Mouse (Mus musculus) adrenal gland, adult (tissue): ENCODE measurements around the gene Zfp428.
"Not testable (repeated sequence)": the region's sequence is repeated elsewhere in the genome, so short reads cannot be mapped to it uniquely, and the experiment has no call there.

Experiments used
- DNase-seq, 2 experiments: peaks; one replicate each; pipeline ENCODE4 v3.0.0; 2022 to 2023; ENCODE audit warnings: low spot score in 1 of 2; ENCODE audit not compliant: inconsistent age in 2 of 2

Zfp428 gene

DNA sequence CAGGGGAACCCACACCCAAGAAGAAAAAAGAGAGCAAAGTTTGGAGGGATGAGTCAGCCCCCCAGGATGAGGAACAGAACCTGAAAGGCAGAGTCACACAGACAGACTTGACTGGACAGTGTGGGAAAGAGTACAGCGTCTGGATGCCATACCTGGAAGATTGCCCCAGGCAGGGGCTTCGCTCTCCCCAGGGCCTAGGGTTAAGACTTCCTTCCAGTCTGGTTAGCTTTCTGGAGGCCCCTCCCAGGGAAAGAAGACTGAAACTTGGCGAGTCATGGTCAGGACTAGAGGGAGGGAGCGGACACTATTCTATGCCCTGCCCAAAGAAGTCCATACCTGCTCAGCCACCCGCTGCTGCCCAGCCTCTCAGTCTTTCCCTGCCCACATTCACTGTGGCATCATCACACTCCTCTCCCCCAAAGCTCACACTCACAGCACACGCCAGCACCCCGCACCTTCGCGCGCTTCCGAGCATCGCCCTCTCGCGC lies 25.8 kb upstream of the Zfp428 start:
- no peak for DNase-seq

DNA sequence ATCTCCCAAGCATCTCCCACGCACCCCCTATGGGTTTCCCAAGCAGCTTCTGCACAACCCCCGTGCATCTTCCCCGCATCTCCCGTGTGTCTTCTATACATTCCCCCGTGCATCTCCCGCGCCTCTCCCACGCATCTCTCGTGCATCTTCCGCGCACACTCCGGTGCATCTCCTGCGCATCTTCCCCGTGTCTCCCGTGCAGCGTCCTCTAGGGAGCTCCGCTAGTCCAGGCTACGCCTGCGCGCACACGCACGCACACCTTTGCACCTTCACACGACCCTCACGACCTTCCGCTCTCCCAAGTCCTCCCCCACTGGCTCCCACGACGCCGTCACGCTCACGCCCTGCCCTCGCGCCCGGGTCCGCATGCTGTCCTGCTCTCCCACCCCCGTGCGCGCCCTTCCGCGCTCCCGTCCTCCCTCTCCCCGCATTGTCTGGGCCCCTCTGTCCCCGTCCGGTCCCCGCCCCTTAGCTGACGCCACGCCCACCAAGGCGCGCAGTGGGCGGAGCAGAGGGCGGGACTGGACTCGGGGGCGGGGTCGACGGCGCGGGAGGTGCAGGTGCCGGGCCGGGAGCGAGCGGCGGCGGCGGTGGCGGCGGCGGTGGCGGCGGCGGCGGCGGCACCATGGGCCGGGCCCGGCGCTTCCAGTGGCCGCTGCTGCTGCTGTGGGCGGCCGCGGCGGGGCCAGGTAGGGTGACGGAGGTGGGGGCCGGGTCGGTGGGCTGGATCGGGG lies 25.2 kb upstream of the Zfp428 start, which contains the start of gene Cadm4:
Gene Cadm4, plus strand, starts transcription at position 550 of the 734 bp plus-strand sequence.
- peak; percentile 86 to 95 for DNase-seq

DNA sequence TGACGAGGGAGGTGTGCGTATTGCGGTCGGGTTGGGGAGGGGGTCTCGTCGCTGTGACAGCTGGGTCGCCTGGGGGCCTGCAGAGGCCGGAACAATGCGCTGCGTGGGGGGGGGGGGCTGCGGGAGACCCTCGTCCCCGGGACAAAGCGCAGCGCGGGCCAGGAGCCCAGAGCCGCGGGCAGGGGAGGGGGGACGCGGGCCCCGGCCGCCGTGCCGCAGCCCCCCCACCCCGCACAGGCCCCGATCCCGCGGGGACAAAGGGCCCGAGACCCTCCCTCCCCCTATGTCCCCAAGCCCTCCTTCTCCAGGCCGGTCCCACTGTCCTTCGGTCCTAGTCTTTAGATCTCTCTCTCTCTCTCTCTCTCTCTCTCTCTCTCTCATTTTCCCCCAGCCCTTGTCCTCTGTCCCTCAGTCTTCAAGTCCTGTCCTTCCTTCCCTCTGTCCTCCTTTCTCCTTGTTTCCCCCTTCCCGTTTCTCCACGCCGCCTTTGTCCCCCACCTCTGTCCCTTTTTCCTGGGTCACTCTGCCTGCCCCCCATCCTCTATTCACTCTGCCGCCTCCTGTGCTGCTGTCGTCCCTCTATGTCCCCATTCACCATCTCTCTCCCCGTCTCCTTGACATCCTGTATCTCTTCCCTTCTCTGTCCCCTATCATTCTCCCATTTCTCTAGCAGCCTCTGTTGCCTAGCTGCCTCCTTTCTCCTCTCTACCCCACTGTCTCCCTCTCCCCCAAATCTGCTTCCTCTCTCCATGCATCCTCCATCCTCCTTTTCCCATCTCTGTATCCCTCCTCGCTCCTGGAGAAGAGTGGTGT lies 24.4 kb upstream of the Zfp428 start:
- no peak for DNase-seq

DNA sequence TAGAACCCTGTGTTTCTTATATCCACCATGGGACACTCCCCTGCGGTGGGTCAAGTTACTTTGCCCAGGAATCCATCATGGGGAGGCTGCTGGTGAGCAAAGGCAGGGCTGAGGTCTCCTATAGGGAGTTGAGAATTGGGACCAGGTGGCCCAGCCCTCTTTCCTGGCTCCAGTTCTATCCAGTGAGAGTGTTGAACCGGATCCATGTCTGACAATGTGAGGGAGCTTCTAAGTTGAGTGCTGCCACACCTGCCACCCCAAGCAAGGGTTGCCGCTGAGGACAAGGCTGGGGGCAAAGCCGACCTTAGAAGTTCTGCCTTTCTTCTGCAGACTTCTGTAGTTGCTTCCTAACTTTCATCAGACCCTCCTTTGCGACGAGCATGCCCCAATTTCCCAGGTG lies 23.5 kb upstream of the Zfp428 start:
- DNase-seq = not testable (repeated sequence)

DNA sequence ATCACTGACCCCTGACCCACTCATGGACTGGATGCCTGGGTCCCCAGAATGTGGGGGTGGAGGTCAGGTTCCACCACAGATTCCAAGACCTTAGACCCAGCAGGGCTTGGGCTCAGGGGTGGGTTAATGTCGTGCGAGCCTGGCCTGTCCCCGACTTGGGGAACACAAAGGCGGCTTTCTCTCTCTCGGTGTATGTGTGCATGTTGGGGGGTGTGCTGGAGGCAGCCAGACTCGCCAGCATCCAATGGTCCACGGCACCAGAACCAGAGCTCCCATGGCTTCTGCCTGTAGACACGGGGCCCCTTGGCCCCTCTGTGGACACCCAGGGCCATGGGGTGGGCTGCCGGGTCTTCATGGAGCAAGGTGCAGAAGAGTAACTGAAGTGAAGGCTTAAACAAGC lies 21.3 kb upstream of the Zfp428 start:
- no peak for DNase-seq

DNA sequence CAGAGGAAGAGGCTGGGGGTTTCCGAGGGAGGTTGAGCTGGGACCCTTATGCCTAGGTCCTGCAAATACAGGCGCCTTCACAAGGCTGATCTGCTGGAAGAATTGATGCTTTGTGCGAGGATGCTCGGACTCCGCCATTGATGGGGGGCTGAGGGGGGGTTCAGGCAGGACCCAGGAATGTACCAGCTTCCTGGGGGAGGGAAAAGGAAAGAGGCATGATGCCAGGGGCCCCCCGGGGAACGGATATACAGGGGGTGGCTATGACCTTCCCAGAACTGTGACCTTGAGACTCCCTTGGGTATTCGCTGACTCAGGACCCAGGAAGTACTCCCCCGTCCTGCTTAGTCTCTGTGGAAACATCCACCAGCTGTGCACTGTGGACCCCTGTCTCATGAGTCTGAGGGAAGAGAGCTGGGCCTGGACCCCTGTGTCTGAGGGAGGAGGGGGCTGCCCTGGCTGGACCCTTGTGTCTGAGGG lies 20.1 kb upstream of the Zfp428 start:
- DNase-seq = no peak

DNA sequence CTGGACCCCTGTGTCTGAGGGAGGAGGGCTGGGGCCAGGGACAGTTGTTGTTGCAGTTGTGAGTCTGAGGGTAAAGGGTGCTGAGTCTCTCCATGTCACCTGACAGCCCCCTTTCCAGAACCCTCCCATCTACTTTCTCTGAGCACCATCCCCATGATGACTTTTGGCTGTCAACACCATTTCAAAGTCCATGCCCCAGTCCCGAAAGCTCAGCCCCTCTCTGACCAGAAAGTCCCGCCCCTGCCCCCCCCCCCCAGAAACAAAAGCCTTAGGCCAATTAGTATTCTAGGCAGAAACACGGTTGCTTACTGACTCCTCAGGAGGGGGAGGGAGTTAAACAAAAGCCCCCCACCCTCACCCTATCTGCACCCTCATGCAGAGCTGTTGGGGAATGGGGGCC lies 19.4 kb upstream of the Zfp428 start:
- no peak for DNase-seq

DNA sequence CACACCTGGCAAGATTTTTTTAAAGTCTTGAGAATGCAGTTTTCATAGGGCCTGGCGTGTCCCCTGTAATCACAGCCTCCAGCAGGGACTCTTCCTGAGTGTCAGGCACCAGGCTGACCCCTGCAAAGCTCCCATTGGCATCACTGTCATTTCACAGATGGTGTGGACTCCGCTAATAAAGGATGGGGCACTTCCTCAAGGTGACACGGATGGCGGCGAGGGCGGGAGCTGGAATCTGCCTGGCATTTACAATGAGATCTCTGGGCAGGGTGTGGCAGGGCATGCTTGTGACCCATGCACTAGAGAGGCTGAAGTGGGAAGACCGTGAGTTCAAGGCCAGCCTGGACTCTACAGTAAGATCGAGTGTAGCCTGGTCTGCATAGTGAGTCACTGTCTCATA lies 18.5 kb upstream of the Zfp428 start:
- DNase-seq = no peak

DNA sequence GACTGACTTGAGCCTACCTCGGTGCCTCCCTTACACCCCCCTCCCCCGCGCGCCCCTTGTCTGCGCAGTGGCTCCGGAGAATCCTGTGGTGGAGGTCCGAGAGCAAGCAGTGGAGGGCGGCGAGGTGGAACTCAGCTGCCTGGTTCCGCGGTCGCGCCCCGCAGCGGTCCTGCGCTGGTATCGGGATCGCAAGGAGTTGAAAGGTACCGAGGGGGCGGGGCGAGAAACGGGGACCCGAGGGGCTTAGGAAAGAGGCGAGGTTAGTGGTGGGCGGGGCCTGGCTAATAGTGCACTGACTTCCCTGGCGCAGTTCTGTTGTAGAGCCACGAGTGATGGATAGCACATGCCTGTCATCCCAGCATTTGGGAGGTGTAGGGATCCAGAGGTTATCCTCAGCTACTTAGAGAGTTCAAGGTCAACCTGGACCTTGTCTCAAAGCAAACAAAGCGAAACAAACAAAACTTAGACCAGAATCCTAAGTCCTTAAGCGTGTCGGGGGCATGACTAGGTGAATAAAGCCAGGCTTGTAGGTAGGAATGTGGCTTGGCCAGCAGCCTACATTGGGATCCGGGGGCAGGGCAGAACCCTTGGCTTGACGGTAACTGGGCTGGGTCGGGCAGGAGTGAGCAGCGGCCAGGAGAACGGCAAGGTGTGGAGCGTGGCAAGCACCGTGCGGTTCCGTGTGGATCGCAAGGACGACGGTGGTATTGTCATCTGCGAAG lies 6.8 kb upstream of the Zfp428 start:
- peak in 1 of 2 experiments; percentile 27 for DNase-seq

DNA sequence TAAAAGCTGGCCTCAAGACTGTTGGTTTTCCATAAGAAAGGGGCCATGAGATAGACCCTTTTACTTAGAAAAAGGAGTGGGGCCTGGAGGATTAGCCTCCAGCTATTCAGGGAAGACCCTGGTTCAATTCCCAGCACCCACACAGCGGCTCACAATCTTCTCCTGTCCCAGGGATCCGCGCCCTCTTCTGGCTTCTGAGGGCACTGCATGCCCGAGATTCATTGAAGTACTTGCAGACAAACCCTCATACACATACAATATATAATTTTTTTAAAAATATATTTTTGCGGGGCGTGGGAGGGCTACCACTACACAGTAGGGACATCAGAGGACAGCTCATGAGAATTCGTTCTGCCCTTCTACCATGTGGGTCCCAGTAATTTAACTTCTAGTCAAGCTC lies 5.9 kb upstream of the Zfp428 start:
- DNase-seq = peak in 1 of 2 experiments; percentile 59

DNA sequence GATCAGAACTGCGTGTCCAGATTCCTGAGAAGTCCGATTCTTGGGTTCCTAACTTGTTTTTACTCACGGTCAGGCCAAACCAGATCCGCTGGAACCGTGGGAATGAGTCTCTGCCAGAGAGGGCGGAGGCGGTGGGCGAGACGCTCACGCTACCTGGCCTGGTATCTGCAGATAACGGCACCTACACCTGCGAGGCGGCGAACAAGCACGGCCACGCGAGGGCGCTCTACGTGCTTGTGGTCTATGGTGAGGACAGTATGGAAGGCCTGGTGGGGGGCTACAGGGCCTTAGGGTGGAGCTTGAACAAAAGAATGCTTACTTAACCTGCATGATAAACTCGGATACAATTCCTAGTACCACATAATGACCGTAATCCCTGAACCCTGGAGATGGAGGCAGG lies 5.3 kb upstream of the Zfp428 start:
- peak in 1 of 2 experiments; percentile 31 for DNase-seq

DNA sequence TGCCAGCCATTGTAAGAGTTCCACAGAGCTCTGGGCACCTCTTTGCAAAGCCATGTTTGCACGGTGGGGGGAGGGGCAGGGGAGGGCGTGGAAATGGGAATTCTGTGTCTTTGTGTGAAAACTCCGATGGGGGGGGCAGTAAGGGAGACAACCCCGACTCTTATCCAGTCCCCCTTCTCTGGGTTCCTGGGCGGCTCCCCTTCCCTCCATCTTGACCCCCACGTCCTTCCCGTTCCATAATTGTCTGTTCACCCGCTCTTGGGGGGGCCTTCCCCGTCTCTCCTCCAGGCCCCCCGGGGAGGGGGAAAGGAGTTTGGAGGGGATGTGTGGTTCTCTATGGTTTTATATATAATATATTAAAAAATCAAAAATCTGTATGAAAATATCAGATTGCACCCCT lies 2.8 kb upstream of the Zfp428 start:
- DNase-seq = no peak

DNA sequence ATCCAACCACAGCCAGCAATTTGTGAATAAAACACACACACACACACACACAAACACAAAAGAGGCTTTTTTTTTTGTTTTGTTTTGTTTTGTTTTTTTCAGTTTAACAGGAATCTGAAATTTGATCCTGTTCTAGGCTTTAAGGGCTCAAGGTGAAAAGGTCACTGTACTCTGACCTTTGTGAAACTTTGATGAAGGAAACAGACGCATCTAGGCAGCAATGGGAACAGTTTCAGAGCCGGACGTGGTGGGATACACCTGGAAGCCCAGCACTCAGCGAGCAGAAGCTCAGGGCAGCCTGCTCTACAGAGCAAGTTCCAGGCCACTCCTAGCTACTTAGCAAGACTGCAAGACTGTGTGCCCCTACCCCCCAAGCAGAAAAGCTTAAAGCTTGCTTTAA lies 1.9 kb upstream of the Zfp428 start:
- no peak for DNase-seq

DNA sequence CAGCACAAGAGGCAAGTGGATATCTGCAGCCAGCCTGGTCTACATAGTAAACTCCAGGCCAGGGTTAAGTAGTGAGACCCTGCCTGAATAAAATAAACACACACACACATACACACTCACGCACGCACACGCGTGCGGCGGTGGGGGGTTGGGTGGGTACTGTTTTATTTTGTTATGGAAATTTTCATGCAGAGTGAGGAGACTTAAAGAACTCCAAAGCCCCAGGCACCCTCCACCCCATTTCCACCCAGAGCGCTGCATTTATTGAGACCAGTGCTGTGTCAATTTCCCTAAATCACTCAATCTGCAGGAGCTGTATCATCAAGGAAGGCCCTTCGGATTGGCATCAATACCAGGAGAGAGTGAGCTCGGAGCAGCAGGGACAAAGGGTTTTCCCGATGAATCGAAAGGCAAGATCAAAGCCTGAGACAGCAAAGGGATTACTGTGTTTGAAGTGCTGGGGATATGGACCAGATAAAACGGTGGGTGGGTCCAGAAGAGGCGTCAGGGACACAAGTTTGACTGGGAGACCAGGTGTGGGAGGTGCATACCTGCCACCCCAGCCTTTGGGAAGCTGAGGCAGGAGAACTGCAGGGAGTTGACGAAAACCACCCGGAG lies 1.2 kb upstream of the Zfp428 start:
- no peak for DNase-seq

DNA sequence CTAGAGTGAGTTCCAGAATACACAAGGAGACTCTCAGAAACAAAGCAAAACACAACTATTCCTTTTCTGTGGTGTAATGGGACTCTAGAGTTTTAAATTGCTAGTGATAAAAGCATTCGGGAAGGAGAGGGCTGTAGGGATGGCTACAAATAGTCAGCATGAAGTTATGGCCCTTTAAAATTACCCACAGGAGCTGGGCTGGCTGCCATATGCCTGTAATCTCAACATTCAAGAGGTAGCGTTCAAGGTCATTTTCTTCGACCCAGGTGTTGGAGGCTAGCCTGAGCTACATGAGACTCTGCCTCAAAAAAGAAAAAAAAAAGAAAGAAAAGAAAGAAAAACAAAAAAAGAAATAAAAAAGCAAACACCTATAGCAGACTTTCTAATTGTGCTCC lies 744 bp upstream of the Zfp428 start:
- no peak for DNase-seq

DNA sequence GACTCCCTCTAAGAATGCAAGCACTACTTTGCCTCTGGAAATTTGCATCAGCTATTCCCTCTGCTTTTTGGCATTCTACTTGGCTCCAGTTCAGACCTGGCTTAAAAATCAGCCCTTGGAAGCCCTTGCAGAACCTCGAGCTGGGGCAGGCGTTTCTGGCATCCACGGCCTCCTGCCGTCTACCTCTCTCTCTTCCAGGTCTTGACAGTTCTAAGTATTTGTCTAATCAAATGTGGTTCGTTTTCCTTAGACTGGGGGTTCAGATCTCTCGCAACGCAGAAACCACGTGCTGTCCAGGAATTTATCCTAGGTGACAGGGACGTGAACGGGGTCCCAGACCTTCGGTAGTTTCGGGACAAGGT lies 349 bp upstream of the Zfp428 start:
- peak; percentile 36 to 84 for DNase-seq

DNA sequence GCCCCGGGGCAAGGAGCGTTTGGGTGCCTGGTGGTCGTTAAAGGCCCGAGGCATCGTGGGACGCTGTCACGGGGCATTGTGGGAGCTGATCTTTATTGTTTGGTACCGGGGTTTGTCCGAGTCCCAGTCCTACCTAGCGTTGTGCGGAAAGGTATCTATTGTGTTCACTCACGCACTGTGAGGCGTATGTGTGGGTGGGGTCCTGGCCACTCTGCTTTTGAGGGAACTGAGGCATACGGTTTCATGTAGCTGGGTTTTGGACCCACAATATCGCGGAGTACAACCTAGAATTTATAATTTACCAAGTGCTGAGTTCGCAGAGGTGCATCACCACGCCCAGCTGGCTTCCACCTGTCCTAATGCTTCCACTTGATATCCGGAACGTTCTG lies 914 bp downstream of the Zfp428 start:
- DNase-seq = no peak

DNA sequence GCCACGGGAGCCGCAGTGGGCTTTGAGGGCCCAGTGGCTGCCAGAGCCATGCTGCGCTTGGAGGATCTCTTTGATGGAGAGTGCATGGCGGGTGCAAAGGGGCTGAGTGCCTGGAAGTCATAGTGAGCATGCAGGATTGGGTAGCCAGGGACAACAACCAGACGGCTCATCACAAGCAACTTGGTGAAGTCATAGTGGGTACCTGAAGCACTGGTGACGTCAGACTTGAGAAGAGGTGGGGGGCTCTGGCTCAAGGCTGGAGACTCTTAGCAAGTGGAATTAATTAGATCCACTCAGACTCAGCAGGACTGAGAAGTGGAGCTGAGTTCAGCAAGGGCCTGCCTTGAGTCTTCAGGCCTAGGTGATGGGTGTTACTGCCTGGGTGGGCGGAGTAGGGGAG lies 5.5 kb downstream of the Zfp428 start, which contains the start of gene AC161166.1:
Gene AC161166.1, minus strand, starts transcription at position 101 of the 400 bp plus-strand sequence.
- no peak for DNase-seq

DNA sequence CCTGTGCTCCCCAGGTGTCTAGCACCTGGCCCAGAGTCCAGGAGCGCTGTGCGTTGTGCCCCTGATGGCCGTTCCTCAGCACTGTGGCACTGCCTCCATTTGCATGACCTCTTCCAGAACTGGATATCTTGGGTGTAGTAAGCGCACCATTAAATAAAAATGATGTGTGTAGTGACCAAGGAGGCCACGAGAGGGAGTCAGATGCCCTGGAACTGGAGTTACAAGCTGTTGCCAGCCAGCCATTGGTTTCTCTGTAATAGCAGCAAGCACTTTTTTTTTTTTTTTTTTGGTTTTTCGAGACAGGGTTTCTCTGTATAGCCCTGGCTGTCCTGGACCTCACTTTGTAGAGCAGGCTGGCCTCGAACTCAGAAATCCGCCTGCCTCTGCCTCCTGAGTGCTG lies 9.5 kb downstream of the Zfp428 start:
- peak in 1 of 2 experiments; percentile 64 for DNase-seq

DNA sequence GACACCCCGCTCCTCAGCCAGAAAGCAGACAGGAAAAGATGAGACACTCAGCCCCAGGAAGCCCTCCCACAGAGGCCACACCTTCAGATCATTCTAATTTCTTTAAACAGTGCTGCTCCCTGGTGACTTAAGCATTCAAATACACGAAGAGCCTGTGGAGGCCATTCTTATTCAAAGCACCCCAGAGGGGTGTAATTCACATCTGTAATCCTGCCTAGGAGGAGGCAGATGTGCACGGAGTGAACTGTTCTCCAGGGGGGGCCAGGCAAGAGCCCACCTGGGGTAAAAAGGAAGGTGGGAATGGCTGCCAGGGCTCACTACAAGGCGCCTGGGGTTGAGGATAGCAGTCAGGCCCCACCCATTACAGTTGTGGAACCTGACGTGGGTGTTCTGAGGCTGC lies 10.3 kb downstream of the Zfp428 start:
- DNase-seq = no peak

DNA sequence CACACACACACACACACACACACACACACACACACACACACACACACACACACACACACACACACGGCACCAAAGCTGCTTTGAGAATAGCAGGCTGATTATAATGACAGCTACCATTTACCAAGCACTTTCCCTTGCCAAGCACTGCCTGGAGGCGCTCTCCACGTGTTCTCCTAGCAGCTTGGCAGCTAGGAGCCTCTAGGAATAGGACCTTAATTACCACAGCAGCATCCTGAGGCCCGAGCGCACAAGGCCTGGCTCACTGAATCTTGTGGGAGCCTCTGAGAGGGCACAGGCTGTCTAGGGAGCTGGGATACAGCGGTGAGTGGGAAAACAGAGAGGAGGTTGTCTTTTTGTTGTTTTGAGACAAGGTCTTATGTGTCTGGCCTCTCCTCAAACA lies 10.8 kb downstream of the Zfp428 start:
- DNase-seq = no peak
